In genomic region chr5:110415806-110416700, GRCm38 (mm10) we compare ENCODE assay signal across 8 mouse cellular contexts. TPM values are rescaled to one million over a fixed set of nuclear protein-coding genes. Genes with fewer than 3 reads are reported as not detected.
DNase-seq lines count a peak whose midpoint lies in the region; ATAC-seq and TF ChIP-seq lines count a peak whose summit lies in the region.
"Had no signal": no experiment of that assay in that cellular context is flagged by ENCODE, and none has a peak within 500 bp of the region (broad histone marks: within the 10 kb centered on the region; RNA-seq: fewer than 3 reads in every experiment).

No protein-coding gene starts in this region.

- 58% methylated on average over 13 of the region's 13 CpGs for WGBS in intestine, embryonic 15.5 days
- 67% methylated on average over 13 of the region's 13 CpGs for WGBS in intestine, postnatal 0 days
- 12% methylated on average over 13 of the region's 13 CpGs for WGBS in forebrain, embryonic 14.5 days
- 40% methylated on average over 13 of the region's 13 CpGs for WGBS in hindbrain, embryonic 12.5 days

- H3K9me3 ChIP-seq in intestine, embryonic 15.5 days = no peaks in the 10 kb centered on the region
- H3K9me3 ChIP-seq in intestine, postnatal 0 days (ENCODE audit: control insufficient read depth) = no peaks in the 10 kb centered on the region
- H3K9me3 ChIP-seq in forebrain, embryonic 14.5 days (replicated peaks; ENCODE audit: control insufficient read depth, low read length) = no peaks in the 10 kb centered on the region
- H3K9me3 ChIP-seq in hindbrain, embryonic 12.5 days (replicated peaks) = no peaks in the 10 kb centered on the region

- peak; percentile 33 for DNase-seq in forebrain, embryonic 14.5 days (ENCODE audit: low spot score)
- DNase-seq in retina, embryonic 14.5 days (ENCODE audit: low spot score) = peak; percentile 44
- DNase-seq in layer of hippocampus, postnatal 36 days = no peak
- no peak for DNase-seq in cerebellum, adult 8-10 months
- DNase-seq: kidney, postnatal 4 days had no signal

- no peak overlapping the region for H3K27ac ChIP-seq in intestine, embryonic 15.5 days
- H3K27ac ChIP-seq in intestine, postnatal 0 days (ENCODE audit: low read depth, low read length) = no peak overlapping the region
- H3K27ac ChIP-seq in forebrain, embryonic 14.5 days (ENCODE audit: low read depth, low read length) = peak overlapping the region; percentile 94
- H3K27ac ChIP-seq in hindbrain, embryonic 12.5 days = peak overlapping the region; percentile 88

- no peak overlapping the region for H3K4me2 ChIP-seq in intestine, embryonic 15.5 days (replicated peaks)
- H3K4me2 ChIP-seq in intestine, postnatal 0 days (replicated peaks; ENCODE audit: low read depth) = no peak overlapping the region
- H3K4me2 ChIP-seq in forebrain, embryonic 14.5 days (ENCODE audit: low read length) = peak overlapping the region; percentile 25
- H3K4me2 ChIP-seq in hindbrain, embryonic 12.5 days (replicated peaks) = peak overlapping the region; percentile 29

- H3K27me3 ChIP-seq in intestine, embryonic 15.5 days (replicated peaks) = no peaks in the 10 kb centered on the region
- no peaks in the 10 kb centered on the region for H3K27me3 ChIP-seq in intestine, postnatal 0 days (replicated peaks; ENCODE audit: control insufficient read depth, insufficient read depth, low read length)
- H3K27me3 ChIP-seq in forebrain, embryonic 14.5 days (replicated peaks; ENCODE audit: control insufficient read depth, insufficient read depth, low read length) = no peaks in the 10 kb centered on the region
- peaks cover 16% of the 10 kb centered on the region for H3K27me3 ChIP-seq in hindbrain, embryonic 12.5 days

- ATAC-seq in intestine, embryonic 15.5 days = peak; percentile 19; the same call in 1 of the 2 replicates
- ATAC-seq in intestine, postnatal 0 days = no peak
- ATAC-seq in forebrain, embryonic 14.5 days = peak; percentile 48
- ATAC-seq in hindbrain, embryonic 12.5 days (ENCODE audit: low FRiP score) = peak; percentile 41

- H3K9ac ChIP-seq in intestine, embryonic 15.5 days = no peak overlapping the region
- H3K9ac ChIP-seq in intestine, postnatal 0 days (ENCODE audit: low read depth, low read length) = no peak overlapping the region
- peak overlapping the region; percentile 35; the same call in 1 of the 2 replicates for H3K9ac ChIP-seq in forebrain, embryonic 14.5 days (ENCODE audit: low read length)
- no peak overlapping the region for H3K9ac ChIP-seq in hindbrain, embryonic 12.5 days

- H3K4me1 ChIP-seq in intestine, embryonic 15.5 days (replicated peaks) = 0 out of 2 replicates have a peak, but pooled peaks cover 2% of the 10 kb centered on the region
- H3K4me1 ChIP-seq in intestine, postnatal 0 days (replicated peaks; ENCODE audit: control insufficient read depth, insufficient read depth, low read length) = no peaks in the 10 kb centered on the region
- H3K4me1 ChIP-seq in forebrain, embryonic 14.5 days (ENCODE audit: control insufficient read depth, insufficient read depth, low read length) = peaks cover 40% of the 10 kb centered on the region
- peaks cover 38% of the 10 kb centered on the region for H3K4me1 ChIP-seq in hindbrain, embryonic 12.5 days

- H3K4me3 ChIP-seq in intestine, embryonic 15.5 days (replicated peaks) = no peak overlapping the region
- no peak overlapping the region for H3K4me3 ChIP-seq in intestine, postnatal 0 days (ENCODE audit: low read depth, low read length)
- H3K4me3 ChIP-seq in forebrain, embryonic 14.5 days (ENCODE audit: low read depth, low read length) = no peak overlapping the region
- no peak overlapping the region for H3K4me3 ChIP-seq in hindbrain, embryonic 12.5 days

- TF ChIP-seq CTCF in intestine, postnatal 0 days (IDR thresholded peaks at IDR 0.05; ENCODE audit: low read depth) = no peak

- H3K36me3 ChIP-seq in intestine, embryonic 15.5 days = 0 out of 2 replicates have a peak, but pooled peaks cover 3% of the 10 kb centered on the region
- peaks cover 27% of the 10 kb centered on the region; the same call in 1 of the 2 replicates for H3K36me3 ChIP-seq in intestine, postnatal 0 days (ENCODE audit: control insufficient read depth, insufficient read depth)
- no peaks in the 10 kb centered on the region for H3K36me3 ChIP-seq in forebrain, embryonic 14.5 days (ENCODE audit: control insufficient read depth, insufficient read depth, low read length)
- no peaks in the 10 kb centered on the region for H3K36me3 ChIP-seq in hindbrain, embryonic 12.5 days

RNA-seq across cellular contexts. Expression of gene Fbrsl1, which starts 32.2 kb away (rescaled TPM):
- polyA plus RNA-seq in intestine, embryonic 15.5 days (2015; fragmentation: Nextera tagmentation; extraction: Ambion mirVana) = 9.6 and 11.2 TPM in 2 replicates
- 7.6 and 8.2 TPM in 2 replicates for polyA plus RNA-seq in intestine, postnatal 0 days (2015; fragmentation: Nextera tagmentation; extraction: Ambion mirVana)
- polyA plus RNA-seq in forebrain, embryonic 14.5 days (2014; fragmentation: Nextera tagmentation; extraction: Ambion mirVana) = 15.0 and 19.8 TPM in 2 replicates
- 34.4 and 35.5 TPM in 2 replicates for polyA plus RNA-seq in hindbrain, embryonic 12.5 days (2016; fragmentation: Nextera tagmentation; extraction: Ambion mirVana)
- 10 to 100 TPM; 78.1 to 89.6 TPM for total RNA-seq in layer of hippocampus, postnatal 36 days (2021)

Comparison
In these comparisons a context has a peak if more than half of its experiments do, and no peak if none do; other contexts are left out.
1. H3K27ac ChIP-seq: peak in forebrain, embryonic 14.5 days (single experiment) and hindbrain, embryonic 12.5 days (single experiment); none in intestine, embryonic 15.5 days (single experiment) and intestine, postnatal 0 days (single experiment).
2. H3K4me2 ChIP-seq: peak in forebrain, embryonic 14.5 days (single experiment) and hindbrain, embryonic 12.5 days (single experiment); none in intestine, embryonic 15.5 days (single experiment) and intestine, postnatal 0 days (single experiment).
3. DNase-seq: peak in forebrain, embryonic 14.5 days (single experiment) and retina, embryonic 14.5 days (single experiment); none in layer of hippocampus, postnatal 36 days (0 of 2) and cerebellum, adult 8-10 months (single experiment).